Mouse (Mus musculus): ENCODE measurements at regions not wholly inside any gene's neighbourhood (a gene's known extent, or its start where the extent isn't known, plus 50 kb on each side); places are given as distances from the start of the nearest gene placed in this dataset.

DNA sequence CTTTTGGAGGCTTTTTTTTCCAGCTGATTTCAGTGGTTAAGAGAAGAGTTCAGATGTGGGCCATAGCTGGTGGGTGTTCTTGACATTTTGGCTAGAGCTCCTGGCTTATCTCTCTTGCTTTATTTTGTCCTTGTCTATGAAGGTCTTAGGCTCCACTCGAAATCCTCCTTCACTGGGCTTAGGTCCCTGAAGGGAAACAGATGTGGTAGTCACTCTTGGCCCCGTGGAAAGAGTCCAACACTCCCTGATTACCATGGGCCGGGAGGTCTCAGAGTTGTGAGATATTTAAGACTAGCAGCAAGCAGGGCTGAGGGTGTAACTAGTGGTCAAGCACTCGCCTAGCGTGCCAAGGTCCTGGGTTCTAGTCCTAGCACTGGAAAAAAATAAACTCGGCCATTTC is 349.3 kb downstream of the Med13l start:
- TF ChIP-seq CTCF (IDR thresholded peaks at IDR 0.05; ENCODE audit: low read depth, low read length) (no peak), POLR2A (IDR thresholded peaks at IDR 0.05; ENCODE audit: insufficient read depth, low read length) (no peak), EP300 (IDR thresholded peaks at IDR 0.05; ENCODE audit: insufficient read depth, low read depth, low read length) (no peak)

Data from ES-Bruce4 (cell line).